Mouse (Mus musculus) myocyte (in vitro differentiated cells): ENCODE measurements at regions not wholly inside any gene's neighbourhood (a gene's known extent, or its start where the extent isn't known, plus 50 kb on each side); places are given as distances from the start of the nearest gene placed in this dataset.

Source experiments
- CEBPB ChIP-seq: IDR thresholded peaks from 2 replicates; pipeline ENCODE4 v1.6.1; 2011; ENCODE audit warnings: mild to moderate bottlenecking, moderate library complexity; ENCODE audit not compliant: poor library complexity, insufficient read depth, severe bottlenecking
- E2F4 ChIP-seq: IDR thresholded peaks from one replicate; pipeline ENCODE4 v1.6.1; 2011; ENCODE audit warnings: mild to moderate bottlenecking, control low read depth, moderate library complexity; ENCODE audit not compliant: insufficient read depth
- MAX ChIP-seq: IDR thresholded peaks from one replicate; pipeline ENCODE4 v1.6.1; 2011; ENCODE audit warnings: low read depth, mild to moderate bottlenecking, control low read depth
- MYOD1 ChIP-seq, 3 experiments: IDR thresholded peaks; one replicate each; pipeline ENCODE4 v1.6.1; 2011; ENCODE audit warnings: control low read depth in 2 of 3, low read depth in 2 of 3, mild to moderate bottlenecking in 2 of 3, moderate library complexity in 1 of 3; ENCODE audit not compliant: insufficient read length in 2 of 3, control insufficient read depth in 1 of 3
- MYOG ChIP-seq, 3 experiments: IDR thresholded peaks; one replicate each; pipeline ENCODE4 v1.6.1; 2011; ENCODE audit warnings: control low read depth in 2 of 3, low read depth in 2 of 3, mild to moderate bottlenecking in 2 of 3; ENCODE audit not compliant: insufficient read length in 2 of 3, control insufficient read depth in 1 of 3, insufficient read depth in 1 of 3
- POLR2A ChIP-seq: IDR thresholded peaks from one replicate; pipeline ENCODE4 v1.6.1; 2011; ENCODE audit warnings: low read depth, mild to moderate bottlenecking, control low read depth, moderate library complexity; ENCODE audit not compliant: insufficient read length
- REST ChIP-seq: IDR thresholded peaks from one replicate; pipeline ENCODE4 v1.6.1; 2011; ENCODE audit warnings: mild to moderate bottlenecking, control low read depth, moderate library complexity; ENCODE audit not compliant: insufficient read depth, insufficient read length
- SRF ChIP-seq: IDR thresholded peaks from one replicate; pipeline ENCODE4 v1.6.1; 2011; ENCODE audit warnings: low read depth; ENCODE audit not compliant: control insufficient read depth, insufficient read length
- TCF12 ChIP-seq: IDR thresholded peaks from one replicate; pipeline ENCODE4 v1.6.1; 2011; ENCODE audit warnings: mild to moderate bottlenecking, control low read depth; ENCODE audit not compliant: poor library complexity, insufficient read depth, severe bottlenecking
- TCF3 ChIP-seq: IDR thresholded peaks from one replicate; pipeline ENCODE4 v1.6.1; 2011; ENCODE audit warnings: low read depth, control low read depth; ENCODE audit not compliant: insufficient read length
- USF1 ChIP-seq: IDR thresholded peaks from one replicate; pipeline ENCODE4 v1.6.1; 2011; ENCODE audit warnings: low read depth, mild to moderate bottlenecking, control low read depth, moderate library complexity

DNA sequence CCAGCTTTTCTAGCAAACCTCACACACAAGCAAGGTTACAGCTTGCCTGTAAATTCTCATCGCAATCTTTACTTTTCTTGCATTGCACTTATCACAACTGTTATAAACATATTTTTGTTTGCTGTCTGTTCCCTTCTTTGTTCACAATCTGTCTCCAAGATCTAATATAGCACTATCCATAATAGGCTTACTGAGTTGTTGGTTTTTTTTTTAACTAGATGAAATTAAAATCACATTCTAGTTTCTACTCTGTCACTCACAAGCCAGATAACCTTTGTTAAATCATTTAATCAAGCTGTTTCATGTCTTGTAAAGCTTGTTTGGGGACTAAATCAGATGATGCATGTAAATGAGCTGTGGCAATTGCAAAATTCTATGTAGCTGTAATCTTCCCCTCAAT lies 180.1 kb upstream of the Gm10306 start:
- TF ChIP-seq TCF12 (no peak), POLR2A (no peak), CEBPB (no peak), USF1 (no peak), E2F4 (no peak), REST (no peak), MAX (no peak), MYOD1 (IDR thresholded peaks at IDR 0.05; ENCODE audit: control insufficient read depth in 1 of 3, insufficient read length in 2 of 3, low read depth in 2 of 3) (no peak), SRF (no peak), TCF3 (no peak), MYOG (IDR thresholded peaks at IDR 0.05; ENCODE audit: control insufficient read depth in 1 of 3, insufficient read depth in 1 of 3, insufficient read length in 2 of 3, low read depth in 2 of 3) (no peak)
